Mouse (Mus musculus): ENCODE data around the gene Tmem181a. TPM values are rescaled to one million over a fixed set of nuclear protein-coding genes. Genes with fewer than 3 reads are reported as not detected.
"Not testable (repeated sequence)": the region's sequence is repeated elsewhere in the genome, so short reads cannot be mapped to it uniquely, and the experiment has no call there.

Tmem181a gene
- total and polyA plus RNA-seq, 2 experiments from 2014 or later: 58.7 to 71.5 TPM

DNA sequence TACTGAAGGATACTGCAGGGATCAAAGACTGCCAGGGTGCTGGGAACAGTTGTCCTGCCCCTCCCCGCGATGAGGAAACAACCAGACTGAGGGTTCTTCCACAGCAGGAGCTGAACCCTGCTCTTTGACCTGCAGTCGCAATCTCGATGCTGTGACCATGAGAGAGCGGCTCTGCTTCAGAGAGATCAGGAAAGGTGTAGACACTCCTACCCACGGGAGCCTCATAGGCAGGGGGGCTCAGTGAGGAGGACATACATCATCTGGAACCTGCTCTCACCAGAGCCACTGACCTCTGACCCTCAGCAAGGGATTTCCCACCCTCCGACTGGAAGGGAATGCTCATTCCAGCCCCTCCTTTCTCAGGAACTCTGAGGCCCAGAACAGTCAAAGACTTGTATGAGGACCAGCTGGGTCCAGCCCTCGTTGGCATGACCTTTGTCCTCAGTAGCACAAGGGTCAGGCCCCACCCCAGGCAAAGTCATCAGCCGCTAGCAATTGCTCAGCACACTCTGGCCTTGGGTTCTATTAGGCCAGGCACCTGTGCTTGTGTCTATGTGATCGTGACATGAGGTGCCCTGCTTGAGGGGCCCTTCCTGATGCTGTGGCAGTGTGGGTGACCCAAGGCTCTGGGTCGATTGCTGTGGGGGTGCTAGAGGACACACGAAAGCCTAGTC lies 43.7 kb downstream of the Tmem181a start:
- not testable (repeated sequence) for H3K9me3 ChIP-seq (ENCODE audit: low read length); H3K27ac ChIP-seq; H3K4me1 ChIP-seq (ENCODE audit: insufficient read depth, low read length); H3K27me3 ChIP-seq (ENCODE audit: insufficient read depth, low read length); H3K9ac ChIP-seq (replicated peaks; ENCODE audit: low read length); H3K36me3 ChIP-seq (ENCODE audit: insufficient read depth, low read length); H3K4me3 ChIP-seq (ENCODE audit: low read length); DNase-seq (ENCODE audit: low spot score); H3K4me2 ChIP-seq (ENCODE audit: low read depth, low read length)
- 0 out of 2 replicates have a peak, but pooled peaks have one; percentile 2 for ATAC-seq
- 68% methylated on average over 6 of the region's 12 CpGs for WGBS

DNA sequence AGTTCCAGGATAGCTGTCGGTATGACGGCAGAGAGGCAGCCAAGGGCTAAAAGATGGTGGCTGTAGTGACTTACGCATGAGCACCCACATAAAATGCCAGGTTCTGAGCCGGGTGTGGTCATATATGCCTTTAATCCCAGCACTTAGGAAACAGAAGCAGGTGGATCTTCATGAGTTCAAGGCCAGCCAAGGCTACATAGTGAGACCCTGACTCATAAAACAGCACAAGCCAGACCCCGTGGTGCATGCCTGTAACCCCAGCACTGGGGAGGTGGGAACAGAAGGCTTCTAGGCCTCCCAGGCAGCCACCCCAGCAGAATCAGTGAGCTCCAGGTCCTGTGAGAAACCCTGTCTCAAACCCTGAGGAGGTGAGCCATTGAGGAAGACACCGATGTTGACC lies 48.2 kb downstream of the Tmem181a start:
- not testable (repeated sequence) for H3K4me2 ChIP-seq (ENCODE audit: low read depth, low read length); H3K27me3 ChIP-seq (ENCODE audit: insufficient read depth, low read length); H3K4me1 ChIP-seq (ENCODE audit: insufficient read depth, low read length); DNase-seq (ENCODE audit: low spot score); H3K36me3 ChIP-seq (ENCODE audit: insufficient read depth, low read length); H3K9ac ChIP-seq (replicated peaks; ENCODE audit: low read length); H3K4me3 ChIP-seq (ENCODE audit: low read length); H3K9me3 ChIP-seq (ENCODE audit: low read length); H3K27ac ChIP-seq
- WGBS: 92% methylated on average over 5 of the region's 6 CpGs
- 0 out of 2 replicates have a peak, but pooled peaks have one; percentile 13 for ATAC-seq

DNA sequence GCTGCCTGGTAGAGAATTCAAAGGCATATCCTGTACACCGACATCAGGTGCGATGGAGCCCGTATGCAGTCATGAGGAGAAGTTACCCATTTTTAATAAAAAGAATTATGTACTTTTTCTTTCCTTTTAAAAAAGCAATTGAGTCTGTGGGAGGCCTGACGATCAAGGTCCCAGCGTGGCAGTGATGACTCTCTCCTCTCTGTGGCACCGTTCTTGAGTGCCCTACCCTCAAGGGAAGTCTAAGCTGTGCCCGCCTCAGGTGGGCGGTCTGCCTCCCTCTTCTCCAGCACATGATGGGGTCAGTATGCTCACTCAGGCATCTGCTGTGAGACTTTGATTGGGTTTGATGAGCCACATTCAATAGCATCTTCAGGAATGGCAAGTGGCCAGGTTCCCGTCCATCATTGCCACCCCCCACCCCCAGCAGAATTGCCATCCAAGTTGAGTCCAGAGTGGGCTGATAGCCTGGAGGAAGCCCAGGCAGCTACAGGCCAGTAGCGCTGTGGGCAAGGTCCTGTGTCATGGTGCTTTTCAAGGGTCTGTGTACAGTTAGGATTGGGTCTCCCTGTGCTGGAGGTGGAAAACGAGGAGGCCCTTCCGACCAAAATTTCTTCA lies 49.1 kb downstream of the Tmem181a start:
- H3K4me2 ChIP-seq (ENCODE audit: low read depth, low read length); H3K36me3 ChIP-seq (ENCODE audit: insufficient read depth, low read length); H3K4me1 ChIP-seq (ENCODE audit: insufficient read depth, low read length); H3K27ac ChIP-seq; H3K27me3 ChIP-seq (ENCODE audit: insufficient read depth, low read length); H3K9me3 ChIP-seq (ENCODE audit: low read length); H3K4me3 ChIP-seq (ENCODE audit: low read length); H3K9ac ChIP-seq (replicated peaks; ENCODE audit: low read length); DNase-seq (ENCODE audit: low spot score): not testable (repeated sequence)
- 74% methylated on average over 10 of the region's 12 CpGs for WGBS
- 0 out of 2 replicates have a peak, but pooled peaks have one; percentile 41 for ATAC-seq

DNA sequence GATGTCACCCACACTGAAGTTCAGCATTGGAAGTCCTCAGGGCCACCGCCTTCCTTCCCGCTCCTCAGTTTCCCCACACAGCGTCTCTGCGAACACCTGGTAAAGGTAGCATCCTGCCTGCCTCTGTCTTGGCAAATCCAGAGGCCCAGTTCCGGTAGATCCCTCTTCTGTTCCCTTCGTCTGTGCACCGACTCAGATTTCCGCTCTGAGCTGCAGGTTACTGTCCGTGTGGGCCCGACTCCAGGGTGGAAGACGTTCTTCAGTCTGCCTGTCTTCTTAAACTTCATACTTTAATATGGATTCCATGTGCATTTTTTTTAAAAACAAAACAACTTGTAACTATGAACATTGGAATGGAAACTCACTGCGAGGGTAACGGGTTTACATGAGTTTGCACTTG lies 49.8 kb downstream of the Tmem181a start:
- H3K9ac ChIP-seq (replicated peaks; ENCODE audit: low read length); DNase-seq (ENCODE audit: low spot score); H3K4me3 ChIP-seq (ENCODE audit: low read length); ATAC-seq; H3K9me3 ChIP-seq (ENCODE audit: low read length); H3K27ac ChIP-seq; H3K4me2 ChIP-seq (ENCODE audit: low read depth, low read length); H3K36me3 ChIP-seq (ENCODE audit: insufficient read depth, low read length); H3K4me1 ChIP-seq (ENCODE audit: insufficient read depth, low read length); H3K27me3 ChIP-seq (ENCODE audit: insufficient read depth, low read length): not testable (repeated sequence)
- 87% methylated on average over 9 of the region's 13 CpGs for WGBS

DNA sequence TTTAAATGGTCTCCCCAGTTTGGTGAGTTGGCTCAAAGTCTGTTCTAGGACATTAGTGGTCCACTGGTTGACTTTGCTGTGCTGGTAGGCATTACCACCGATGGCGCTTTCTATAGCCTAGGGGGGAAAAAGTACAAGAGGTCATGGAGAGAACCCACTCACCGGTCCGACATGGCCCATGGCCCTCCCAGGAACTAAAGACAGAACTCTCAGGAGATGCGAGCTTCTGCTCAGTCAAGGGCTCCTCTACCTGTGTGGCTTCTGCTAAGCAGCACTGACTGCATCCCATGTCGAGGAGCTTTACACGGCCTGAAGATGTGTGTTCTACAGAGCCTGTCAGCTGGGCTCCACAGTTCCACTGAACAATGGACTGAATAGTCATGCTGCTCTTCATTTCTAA lies 55.1 kb downstream of the Tmem181a start:
- H3K4me2 ChIP-seq (ENCODE audit: low read depth, low read length); H3K9ac ChIP-seq (replicated peaks; ENCODE audit: low read length); DNase-seq (ENCODE audit: low spot score); H3K27me3 ChIP-seq (ENCODE audit: insufficient read depth, low read length); H3K27ac ChIP-seq; H3K9me3 ChIP-seq (ENCODE audit: low read length); H3K4me1 ChIP-seq (ENCODE audit: insufficient read depth, low read length); ATAC-seq; H3K4me3 ChIP-seq (ENCODE audit: low read length); H3K36me3 ChIP-seq (ENCODE audit: insufficient read depth, low read length): not testable (repeated sequence)
- 97% methylated on average over 7 of the region's 7 CpGs for WGBS

DNA sequence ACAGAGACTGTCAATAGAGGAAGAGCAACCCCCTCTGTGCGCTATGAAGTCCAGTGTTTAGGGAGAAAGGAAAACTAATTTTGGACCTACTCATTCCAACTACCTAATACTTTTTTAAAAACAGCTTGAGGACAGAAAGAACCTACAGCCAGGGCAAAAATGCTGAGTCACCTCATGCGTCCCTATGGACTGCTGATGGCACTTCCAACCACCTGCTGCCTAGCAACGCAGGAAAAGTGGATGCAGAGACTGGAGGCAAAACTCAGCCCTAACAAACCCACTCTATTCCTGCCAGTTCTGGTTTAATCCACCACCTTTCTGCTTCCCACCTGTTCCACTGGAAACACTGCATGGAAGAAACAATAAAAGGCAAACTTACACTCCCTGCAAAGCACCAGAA lies 56.1 kb downstream of the Tmem181a start:
- not testable (repeated sequence) for H3K9me3 ChIP-seq (ENCODE audit: low read length); H3K4me3 ChIP-seq (ENCODE audit: low read length); H3K4me2 ChIP-seq (ENCODE audit: low read depth, low read length); H3K27me3 ChIP-seq (ENCODE audit: insufficient read depth, low read length); H3K4me1 ChIP-seq (ENCODE audit: insufficient read depth, low read length); H3K27ac ChIP-seq; ATAC-seq; H3K36me3 ChIP-seq (ENCODE audit: insufficient read depth, low read length); H3K9ac ChIP-seq (replicated peaks; ENCODE audit: low read length)
- WGBS: 52% methylated on average over 3 of the region's 3 CpGs
- DNase-seq (ENCODE audit: low spot score): peak; percentile 9

GRCm38 (mm10) chr17:6314493-6314892 lies 57.8 kb downstream of the Tmem181a start:
- H3K4me2 ChIP-seq (ENCODE audit: low read depth, low read length); H3K9me3 ChIP-seq (ENCODE audit: low read length); H3K36me3 ChIP-seq (ENCODE audit: insufficient read depth, low read length); ATAC-seq; H3K9ac ChIP-seq (replicated peaks; ENCODE audit: low read length); H3K4me3 ChIP-seq (ENCODE audit: low read length); DNase-seq (ENCODE audit: low spot score); H3K27ac ChIP-seq; H3K4me1 ChIP-seq (ENCODE audit: insufficient read depth, low read length); H3K27me3 ChIP-seq (ENCODE audit: insufficient read depth, low read length): not testable (repeated sequence)
- 71% methylated on average over 2 of the region's 3 CpGs for WGBS

- 0% methylated on average over 1 of the region's 4 CpGs for WGBS
- H3K4me1 ChIP-seq (ENCODE audit: insufficient read depth, low read length); H3K9ac ChIP-seq (replicated peaks; ENCODE audit: low read length); ATAC-seq; H3K27ac ChIP-seq; H3K9me3 ChIP-seq (ENCODE audit: low read length); H3K27me3 ChIP-seq (ENCODE audit: insufficient read depth, low read length); H3K4me3 ChIP-seq (ENCODE audit: low read length); H3K4me2 ChIP-seq (ENCODE audit: low read depth, low read length); DNase-seq (ENCODE audit: low spot score); H3K36me3 ChIP-seq (ENCODE audit: insufficient read depth, low read length): not testable (repeated sequence)
These were observed 59.0 kb downstream of the Tmem181a start for GRCm38 (mm10) chr17:6315706-6316105.

- H3K27ac ChIP-seq: peak overlapping the region; percentile 67; the same call in 1 of the 2 replicates
These were observed 59.9 kb downstream of the Tmem181a start for GRCm38 (mm10) chr17:6316379-6317126.

More at GRCm38 (mm10) chr17:6316379-6317126, 59.9 kb downstream of the Tmem181a start:
- peak; percentile 62 for DNase-seq (ENCODE audit: low spot score)
- Histone ChIP-seq H3K4me2 (ENCODE audit: low read depth, low read length) (peak overlapping the region; percentile 46), H3K4me3 (ENCODE audit: low read length) (peak overlapping the region; percentile 34)
- peak; percentile 41; the same call in 1 of the 2 replicates for ATAC-seq
- H3K36me3 ChIP-seq (ENCODE audit: insufficient read depth, low read length); H3K9me3 ChIP-seq (ENCODE audit: low read length); H3K9ac ChIP-seq (replicated peaks; ENCODE audit: low read length); H3K27me3 ChIP-seq (ENCODE audit: insufficient read depth, low read length); H3K4me1 ChIP-seq (ENCODE audit: insufficient read depth, low read length): not testable (repeated sequence)
- under 1% methylated on average over 36 of the region's 38 CpGs for WGBS

All from hindbrain, postnatal 0 days (tissue).